Mouse (Mus musculus) neural tube, embryonic 11.5 days (tissue): ENCODE measurements around the gene Pax6. TPM values are rescaled to one million over a fixed set of nuclear protein-coding genes. Genes with fewer than 3 reads are reported as not detected.

Experiments
- ATAC-seq: fragments of 200-750 bp; cut with Nextera tagmentation; 2 replicates; pipeline ENCODE4 v1.8.0; 2017; ENCODE audit warnings: moderate number of reproducible peaks, mild to moderate bottlenecking, moderate TSS enrichment, moderate library complexity; ENCODE audit not compliant: insufficient read depth, low FRiP score, low TSS enrichment
- DNase-seq: peaks from one replicate; pipeline ENCODE4 v3.0.0-alpha.2; 2015; ENCODE audit warnings: low spot score
- H3K27ac ChIP-seq: fragments of 300-500 bp; sonication (generic); 2 replicates; pipeline ENCODE4 v1.5.1; 2014; ENCODE audit warnings: low read depth, mild to moderate bottlenecking, low read length
- H3K27me3 ChIP-seq: fragments of 300-500 bp; sonication (generic); 2 replicates; pipeline ENCODE4 v1.6.1; 2014; ENCODE audit warnings: mild to moderate bottlenecking, low read length, mixed read lengths; ENCODE audit not compliant: control insufficient read depth, insufficient read depth
- H3K36me3 ChIP-seq: fragments of 300-500 bp; sonication (generic); 2 replicates; pipeline ENCODE4 v1.6.1; 2014; ENCODE audit warnings: mild to moderate bottlenecking, low read length, moderate library complexity, mixed read lengths; ENCODE audit not compliant: control insufficient read depth, insufficient read depth
- H3K4me1 ChIP-seq: fragments of 300-500 bp; sonication (generic); 2 replicates; pipeline ENCODE4 v1.6.1; 2014; ENCODE audit warnings: low read length, mixed read lengths; ENCODE audit not compliant: control insufficient read depth, insufficient read depth
- H3K4me2 ChIP-seq: fragments of 300-500 bp; sonication (generic); 2 replicates; pipeline ENCODE4 v1.6.1; 2014; ENCODE audit warnings: low read depth, mild to moderate bottlenecking, moderate library complexity
- H3K4me3 ChIP-seq: fragments of 300-500 bp; sonication (generic); 2 replicates; pipeline ENCODE4 v1.5.1; 2014; ENCODE audit warnings: low read depth, low read length
- H3K9ac ChIP-seq: fragments of 300-500 bp; sonication (generic); 2 replicates; pipeline ENCODE4 v1.6.1; 2014; ENCODE audit warnings: mild to moderate bottlenecking, low read length
- H3K9me3 ChIP-seq: fragments of 300-500 bp; sonication (generic); 2 replicates; pipeline ENCODE4 v1.6.1; 2016; ENCODE audit warnings: low read length; ENCODE audit not compliant: control insufficient read depth
- WGBS: fragments of 180-500 bp; shearing (Covaris S2); extraction: QIAGEN DNeasy Blood & Tissue Kit; methylation state at CpG from one replicate; pipeline ENCODE4 v1.1.7; 2014; 5-methylcytosine and 5-hydroxymethylcytosine counted together
- polyA plus RNA-seq: library from polyadenylated mRNA; unstranded; fragments of >200 nt; fragmentation: Nextera tagmentation; extraction: Ambion mirVana; gene quantifications from 2 replicates; pipeline ENCODE4 v1.2.1, GENCODE M21; 2014

Gene Pax6
- polyA plus RNA-seq, 1 experiment from 2014 or later: 28.2 TPM

- Histone ChIP-seq H3K27ac (peak overlapping the region; percentile 81), H3K9me3 (no peaks in the 10 kb centered on the region), H3K36me3 (no peaks in the 10 kb centered on the region), H3K4me1 (peaks cover 15% of the 10 kb centered on the region), H3K4me3 (peak overlapping the region; percentile 62), H3K9ac (peak overlapping the region; percentile 92), H3K4me2 (peak overlapping the region; percentile 71), H3K27me3 (peaks cover 71% of the 10 kb centered on the region)
- ATAC-seq (peak; percentile 85), DNase-seq (peak; percentile 91)
- under 1% methylated on average over 49 of the region's 49 CpGs for WGBS
Measured at GRCm38 (mm10) chr2:105674875-105675729, 6.4 kb downstream of the Pax6 start.

DNA sequence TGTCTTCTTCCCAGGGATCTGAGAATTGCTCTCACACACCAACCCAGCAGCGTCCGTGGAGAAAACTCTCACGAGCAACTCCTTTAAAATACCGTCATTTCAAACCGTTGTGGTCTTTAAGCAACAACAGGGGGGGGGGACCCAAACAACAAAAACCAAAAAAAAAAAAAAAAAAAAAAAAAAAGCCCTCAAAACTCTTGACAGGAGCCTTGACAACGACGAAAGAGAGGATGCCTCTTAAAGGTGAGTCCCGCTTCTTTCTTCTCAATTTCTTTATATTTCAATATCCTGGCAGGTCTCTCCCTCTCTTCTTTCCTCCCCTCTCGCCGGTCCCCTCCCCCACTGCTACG is 7.0 kb downstream of the Pax6 start:
- ATAC-seq (no peak), DNase-seq (no peak)
- H3K4me1 ChIP-seq: peaks cover 13% of the 10 kb centered on the region
- no peaks in the 10 kb centered on the region for H3K9me3 ChIP-seq
- H3K4me2 ChIP-seq: peak overlapping the region; percentile 71
- peak overlapping the region; percentile 77; the same call in 1 of the 2 replicates for H3K27ac ChIP-seq
- WGBS: under 1% methylated on average over 11 of the region's 11 CpGs
- H3K9ac ChIP-seq: peak overlapping the region; percentile 92
- H3K36me3 ChIP-seq: no peaks in the 10 kb centered on the region
- H3K27me3 ChIP-seq: peaks cover 65% of the 10 kb centered on the region
- peak overlapping the region; percentile 62 for H3K4me3 ChIP-seq

- H3K36me3 ChIP-seq: no peaks in the 10 kb centered on the region
- peaks cover 16% of the 10 kb centered on the region for H3K4me1 ChIP-seq
- H3K27ac ChIP-seq: peak overlapping the region; percentile 77
- peak overlapping the region; percentile 71 for H3K4me2 ChIP-seq
- peak overlapping the region; percentile 62 for H3K4me3 ChIP-seq
- DNase-seq (peak; percentile 66), ATAC-seq (no peak)
- peaks cover 63% of the 10 kb centered on the region for H3K27me3 ChIP-seq
- under 1% methylated on average over 69 of the region's 77 CpGs for WGBS
- H3K9ac ChIP-seq: peak overlapping the region; percentile 92
- no peaks in the 10 kb centered on the region for H3K9me3 ChIP-seq
Measured at GRCm38 (mm10) chr2:105676080-105676908, 7.6 kb downstream of the Pax6 start.

DNA sequence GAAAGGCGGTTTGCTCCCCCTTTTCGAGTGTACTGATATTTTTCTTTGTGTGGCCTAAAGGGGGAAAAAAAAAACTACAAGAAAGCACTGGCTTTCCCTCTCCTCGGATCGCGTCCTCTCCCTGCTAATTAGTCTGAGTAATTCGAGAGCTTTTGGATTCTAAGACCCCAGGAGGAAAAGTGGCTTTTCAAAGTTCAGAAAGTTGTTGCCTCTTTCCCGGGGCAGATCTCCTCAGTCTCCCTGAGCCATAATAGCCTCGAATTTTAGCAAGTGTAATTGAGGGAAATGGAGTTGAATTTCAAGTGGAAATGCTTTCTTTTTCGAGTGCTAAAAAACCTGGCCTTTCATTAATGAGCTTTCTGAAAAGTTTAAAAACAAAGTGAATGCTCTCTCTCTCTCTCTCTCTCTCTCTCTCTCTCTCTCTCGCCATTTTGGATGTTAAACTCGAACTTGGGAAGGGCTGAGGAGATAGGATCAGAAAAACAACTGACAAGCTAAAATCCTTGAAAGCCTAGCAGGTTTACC is 8.3 kb downstream of the Pax6 start:
- Histone ChIP-seq H3K9me3 (no peaks in the 10 kb centered on the region), H3K4me2 (peak overlapping the region; percentile 71), H3K27ac (peak overlapping the region; percentile 77), H3K27me3 (peaks cover 67% of the 10 kb centered on the region), H3K4me3 (peak overlapping the region; percentile 62), H3K36me3 (no peaks in the 10 kb centered on the region), H3K4me1 (peaks cover 21% of the 10 kb centered on the region), H3K9ac (peak overlapping the region; percentile 92)
- DNase-seq: no peak
- no peak for ATAC-seq
- 0% methylated on average over 11 of the region's 11 CpGs for WGBS

GRCm38 (mm10) chr2:105677434-105678105 is 8.9 kb downstream of the Pax6 start:
- peaks cover 23% of the 10 kb centered on the region for H3K4me1 ChIP-seq
- WGBS: 0% methylated on average over 11 of the region's 11 CpGs
- DNase-seq: peak; percentile 29

GRCm38 (mm10) chr2:105678306-105678705 is 9.6 kb downstream of the Pax6 start:
- Histone ChIP-seq H3K9ac (no peak overlapping the region; the same call in 1 of the 2 replicates), H3K27me3 (peaks cover 66% of the 10 kb centered on the region), H3K4me3 (peak overlapping the region; percentile 62), H3K36me3 (no peaks in the 10 kb centered on the region), H3K27ac (no peak overlapping the region), H3K4me1 (peaks cover 25% of the 10 kb centered on the region), H3K4me2 (peak overlapping the region; percentile 71), H3K9me3 (no peaks in the 10 kb centered on the region)
- no peak for DNase-seq
- 3% methylated on average over 4 of the region's 4 CpGs for WGBS
- ATAC-seq: no peak

More at GRCm38 (mm10) chr2:105677434-105678105, 8.9 kb downstream of the Pax6 start:
- Histone ChIP-seq H3K27ac (no peak overlapping the region), H3K36me3 (no peaks in the 10 kb centered on the region), H3K9me3 (no peaks in the 10 kb centered on the region), H3K27me3 (peaks cover 65% of the 10 kb centered on the region), H3K9ac (peak overlapping the region; percentile 92), H3K4me2 (peak overlapping the region; percentile 71), H3K4me3 (peak overlapping the region; percentile 62)
- ATAC-seq: no peak

DNA sequence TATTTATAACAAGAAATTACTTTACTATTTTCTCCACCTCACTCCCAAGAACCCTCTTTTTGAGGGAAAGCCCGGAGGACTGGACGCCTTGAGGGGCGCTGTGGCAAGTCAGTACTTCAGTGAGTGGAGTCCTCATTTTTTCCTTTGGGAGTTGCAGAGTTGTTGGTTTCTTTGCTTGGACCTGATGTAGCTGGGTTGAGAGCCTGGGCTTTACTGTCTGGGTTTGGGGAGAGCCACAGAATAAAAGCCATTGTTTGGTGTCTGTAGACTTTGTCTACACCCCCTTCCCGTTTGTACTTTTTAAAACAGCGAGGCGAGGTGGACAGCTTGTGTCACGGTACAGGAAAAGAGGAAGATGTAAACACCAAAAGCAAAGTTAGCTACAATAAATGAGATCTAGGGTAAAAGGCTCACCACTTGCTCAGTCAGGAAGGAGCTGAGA is 10.2 kb downstream of the Pax6 start:
- Histone ChIP-seq H3K27me3 (peaks cover 64% of the 10 kb centered on the region), H3K9me3 (no peaks in the 10 kb centered on the region), H3K36me3 (no peaks in the 10 kb centered on the region), H3K9ac (peak overlapping the region; percentile 0; the same call in 1 of the 2 replicates), H3K4me1 (peaks cover 21% of the 10 kb centered on the region), H3K27ac (no peak overlapping the region), H3K4me2 (peak overlapping the region; percentile 71), H3K4me3 (peak overlapping the region; percentile 62)
- DNase-seq (peak; percentile 24), ATAC-seq (no peak)
- WGBS: under 1% methylated on average over 7 of the region's 7 CpGs

DNA sequence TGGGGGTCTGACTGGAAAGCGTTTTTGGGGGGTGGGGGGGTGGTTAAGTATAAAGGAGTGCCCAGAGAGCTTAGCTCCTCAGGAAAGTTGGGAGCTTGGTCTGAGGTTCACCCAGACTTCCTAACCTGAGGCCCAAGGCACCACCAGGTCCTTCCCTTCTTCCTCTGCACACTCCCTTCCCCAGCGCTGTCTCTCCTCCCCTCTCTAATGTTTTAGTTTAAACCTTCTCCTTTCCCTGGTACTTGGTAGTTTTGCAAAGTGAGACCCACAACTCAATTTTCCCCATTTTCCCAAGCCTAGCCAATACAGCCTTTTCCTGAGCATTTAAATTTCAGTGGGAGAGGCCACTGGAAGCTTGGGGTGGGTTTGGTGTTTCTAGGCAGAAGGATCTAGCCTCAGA is 10.6 kb downstream of the Pax6 start:
- Histone ChIP-seq H3K27me3 (peaks cover 62% of the 10 kb centered on the region), H3K36me3 (no peaks in the 10 kb centered on the region), H3K4me3 (peak overlapping the region; percentile 62), H3K9me3 (no peaks in the 10 kb centered on the region), H3K9ac (no peak overlapping the region; the same call in 1 of the 2 replicates), H3K4me1 (peaks cover 18% of the 10 kb centered on the region), H3K4me2 (peak overlapping the region; percentile 71), H3K27ac (no peak overlapping the region)
- ATAC-seq (no peak), DNase-seq (peak; percentile 23)
- 3% methylated on average over 2 of the region's 2 CpGs for WGBS
